Mouse (Mus musculus) small intestine, adult 2 months (tissue): ENCODE data around the gene Rnf212b.

Experiments used
- CTCF ChIP-seq: fragments of 200-500 bp; IDR thresholded peaks from 2 replicates; pipeline ENCODE4 v1.5.1; 2012; ENCODE audit warnings: low read depth, mild to moderate bottlenecking, control low read depth, inconsistent platforms, low read length, moderate library complexity, mixed read lengths; ENCODE audit not compliant: insufficient replicate concordance, insufficient read length; ENCODE audit errors: extremely low read depth
- POLR2A ChIP-seq: fragments of 200-500 bp; IDR thresholded peaks from 2 replicates; pipeline ENCODE4 v1.6.1; 2012; ENCODE audit warnings: low read depth, mild to moderate bottlenecking, control low read depth, inconsistent platforms, low read length, moderate library complexity

GRCm38 (mm10) chr14:54892200-54892599 is 78.3 kb downstream of the Rnf212b start, which contains the start of gene Pabpn1:
- TF ChIP-seq CTCF (no peak), POLR2A (no peak)
